Mouse (Mus musculus): ENCODE data around the gene Klf3. TPM values are rescaled to one million over a fixed set of nuclear protein-coding genes. Genes with fewer than 3 reads are reported as not detected.

Klf3 gene
- polyA plus RNA-seq, 1 experiment, result 75.2 TPM

DNA sequence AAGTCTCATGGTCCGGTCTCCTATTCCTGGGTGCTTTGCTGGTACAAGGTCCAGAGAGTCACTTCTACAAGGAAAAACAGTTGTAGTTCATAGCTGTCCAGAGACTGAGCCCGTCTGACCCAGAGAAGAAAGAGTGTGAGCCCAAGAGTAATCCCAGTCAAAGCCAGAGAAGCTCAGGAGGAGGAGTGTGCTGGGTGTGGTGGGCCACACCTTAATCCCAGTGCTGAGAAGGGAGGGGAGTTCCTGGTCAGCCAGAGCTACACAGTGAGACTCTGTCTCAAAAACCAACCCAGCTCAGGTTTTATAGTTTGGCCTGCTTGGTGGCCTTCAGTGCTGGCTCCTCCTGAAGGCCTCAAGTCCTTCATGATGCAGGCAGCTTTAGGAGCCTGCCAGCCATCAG is 18.1 kb downstream of the Klf3 start:
- no peaks in the 10 kb centered on the region for H3K27me3 ChIP-seq (ENCODE audit: control insufficient read depth, insufficient read depth, low read length)
- no peak overlapping the region for H3K27ac ChIP-seq (ENCODE audit: insufficient read depth, low read length)
- DNase-seq (ENCODE audit: low read depth in 1 of 2, low spot score in 2 of 2), result no peak
- no peak overlapping the region for H3K4me3 ChIP-seq (ENCODE audit: extremely low read depth, insufficient read depth, insufficient read length)
- 96% methylated on average over 2 of the region's 2 CpGs for WGBS
- H3K4me1 ChIP-seq (ENCODE audit: control insufficient read depth, insufficient read depth, insufficient read length), result peaks cover 10% of the 10 kb centered on the region
- H3K36me3 ChIP-seq (ENCODE audit: control insufficient read depth, insufficient read depth, low read length), result peaks cover 57% of the 10 kb centered on the region
- no peak for TF ChIP-seq CTCF (IDR thresholded peaks at IDR 0.05; ENCODE audit: extremely low read depth, insufficient read depth, insufficient read length, insufficient replicate concordance)
- TF ChIP-seq POLR2A (IDR thresholded peaks at IDR 0.05; ENCODE audit: low read depth, low read length), result no peak

GRCm38 (mm10) chr5:64821964-64822363 is 18.8 kb downstream of the Klf3 start:
- peaks cover 57% of the 10 kb centered on the region for H3K36me3 ChIP-seq (ENCODE audit: control insufficient read depth, insufficient read depth, low read length)
- H3K27me3 ChIP-seq (ENCODE audit: control insufficient read depth, insufficient read depth, low read length), result no peaks in the 10 kb centered on the region
- TF ChIP-seq POLR2A (IDR thresholded peaks at IDR 0.05; ENCODE audit: low read depth, low read length) (no peak), CTCF (IDR thresholded peaks at IDR 0.05; ENCODE audit: extremely low read depth, insufficient read depth, insufficient read length, insufficient replicate concordance) (no peak)
- no peak overlapping the region for H3K27ac ChIP-seq (ENCODE audit: insufficient read depth, low read length)
- no peak for DNase-seq (ENCODE audit: low read depth in 1 of 2, low spot score in 2 of 2)
- no peak overlapping the region for H3K4me3 ChIP-seq (ENCODE audit: extremely low read depth, insufficient read depth, insufficient read length)
- WGBS, result 95% methylated on average over 24 of the region's 24 CpGs
- peaks cover 10% of the 10 kb centered on the region for H3K4me1 ChIP-seq (ENCODE audit: control insufficient read depth, insufficient read depth, insufficient read length)

DNA sequence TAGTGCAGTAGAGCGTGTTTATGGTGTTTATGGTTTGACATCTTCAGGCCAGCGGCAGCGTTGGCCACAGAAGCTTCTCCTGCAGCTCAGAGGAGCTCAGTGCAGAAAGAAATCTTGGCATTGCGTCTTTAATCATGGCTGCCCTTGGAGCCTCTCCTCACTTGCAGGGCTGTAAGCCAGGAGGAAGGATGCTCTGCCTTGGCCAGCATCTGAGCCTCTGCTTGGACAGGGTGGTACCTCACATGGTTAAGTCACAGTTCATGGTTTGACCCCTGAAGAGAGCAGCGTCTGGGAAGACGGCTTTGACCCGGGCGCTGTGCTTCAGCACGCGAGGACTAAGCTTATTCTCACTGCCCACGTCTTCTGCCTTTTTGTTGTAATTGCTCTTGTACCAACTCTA is 20.2 kb downstream of the Klf3 start:
- Histone ChIP-seq H3K27me3 (ENCODE audit: control insufficient read depth, insufficient read depth, low read length) (no peaks in the 10 kb centered on the region), H3K4me3 (ENCODE audit: extremely low read depth, insufficient read depth, insufficient read length) (no peak overlapping the region), H3K4me1 (ENCODE audit: control insufficient read depth, insufficient read depth, insufficient read length) (peaks cover 9% of the 10 kb centered on the region), H3K27ac (ENCODE audit: insufficient read depth, low read length) (no peak overlapping the region), H3K36me3 (ENCODE audit: control insufficient read depth, insufficient read depth, low read length) (peaks cover 58% of the 10 kb centered on the region)
- WGBS, result 98% methylated on average over 11 of the region's 11 CpGs
- no peak for TF ChIP-seq POLR2A (IDR thresholded peaks at IDR 0.05; ENCODE audit: low read depth, low read length)
- TF ChIP-seq CTCF (IDR thresholded peaks at IDR 0.05; ENCODE audit: extremely low read depth, insufficient read depth, insufficient read length, insufficient replicate concordance), result no peak
- DNase-seq (ENCODE audit: low read depth in 1 of 2, low spot score in 2 of 2), result no peak

DNA sequence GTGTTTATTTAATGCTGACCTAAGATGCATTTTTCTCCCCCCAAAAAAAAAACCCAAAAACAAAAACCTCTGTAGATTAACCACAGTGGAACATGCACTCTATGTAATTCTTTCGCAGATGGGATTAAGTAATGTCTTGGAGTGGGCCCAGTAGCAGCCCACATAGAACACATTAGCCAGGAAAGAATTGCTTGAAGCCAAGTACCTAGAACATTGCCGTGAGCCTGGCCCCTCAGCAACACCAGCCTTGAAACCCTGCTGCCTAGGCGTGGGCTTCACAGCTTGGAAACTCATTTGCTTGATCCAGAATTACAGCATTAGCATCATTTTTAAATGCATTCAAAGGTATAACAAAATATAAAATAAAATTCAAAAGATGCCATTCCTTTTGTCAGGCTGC is 21.6 kb downstream of the Klf3 start:
- no peaks in the 10 kb centered on the region for H3K27me3 ChIP-seq (ENCODE audit: control insufficient read depth, insufficient read depth, low read length)
- no peak overlapping the region for H3K27ac ChIP-seq (ENCODE audit: insufficient read depth, low read length)
- peaks cover 4% of the 10 kb centered on the region; the same call in 1 of the 2 replicates for H3K4me1 ChIP-seq (ENCODE audit: control insufficient read depth, insufficient read depth, insufficient read length)
- peaks cover 68% of the 10 kb centered on the region for H3K36me3 ChIP-seq (ENCODE audit: control insufficient read depth, insufficient read depth, low read length)
- TF ChIP-seq POLR2A (IDR thresholded peaks at IDR 0.05; ENCODE audit: low read depth, low read length) (no peak), CTCF (IDR thresholded peaks at IDR 0.05; ENCODE audit: extremely low read depth, insufficient read depth, insufficient read length, insufficient replicate concordance) (no peak)
- DNase-seq (ENCODE audit: low read depth in 1 of 2, low spot score in 2 of 2), result no peak
- H3K4me3 ChIP-seq (ENCODE audit: extremely low read depth, insufficient read depth, insufficient read length), result no peak overlapping the region
- 97% methylated on average over 3 of the region's 3 CpGs for WGBS

DNA sequence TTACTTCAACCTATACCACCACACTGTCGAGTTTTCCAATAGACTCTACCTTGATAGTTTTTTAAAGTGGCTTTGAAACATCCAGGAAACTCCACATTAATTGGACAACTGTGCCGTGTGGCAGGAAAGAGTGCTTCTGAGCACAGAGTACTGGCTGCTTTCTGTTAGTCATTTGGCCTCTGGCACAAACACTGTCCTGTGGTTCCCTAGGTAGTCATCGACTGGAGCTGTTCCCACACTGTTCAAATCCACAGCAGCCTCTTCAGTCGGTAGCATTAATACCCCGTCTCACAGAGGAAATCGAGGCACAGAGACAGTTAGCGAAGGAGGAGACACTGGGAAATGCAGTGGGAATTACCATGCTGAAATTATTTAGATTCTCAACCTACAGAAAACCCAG is 22.3 kb downstream of the Klf3 start:
- peaks cover 67% of the 10 kb centered on the region for H3K36me3 ChIP-seq (ENCODE audit: control insufficient read depth, insufficient read depth, low read length)
- no peak for DNase-seq (ENCODE audit: low read depth in 1 of 2, low spot score in 2 of 2)
- no peak overlapping the region for H3K27ac ChIP-seq (ENCODE audit: insufficient read depth, low read length)
- WGBS, result 88% methylated on average over 7 of the region's 7 CpGs
- H3K4me3 ChIP-seq (ENCODE audit: extremely low read depth, insufficient read depth, insufficient read length), result no peak overlapping the region
- TF ChIP-seq CTCF (IDR thresholded peaks at IDR 0.05; ENCODE audit: extremely low read depth, insufficient read depth, insufficient read length, insufficient replicate concordance) (no peak), POLR2A (IDR thresholded peaks at IDR 0.05; ENCODE audit: low read depth, low read length) (no peak)
- no peaks in the 10 kb centered on the region for H3K4me1 ChIP-seq (ENCODE audit: control insufficient read depth, insufficient read depth, insufficient read length)
- no peaks in the 10 kb centered on the region for H3K27me3 ChIP-seq (ENCODE audit: control insufficient read depth, insufficient read depth, low read length)

- H3K4me1 ChIP-seq (ENCODE audit: control insufficient read depth, insufficient read depth, insufficient read length), result no peaks in the 10 kb centered on the region
- DNase-seq (ENCODE audit: low read depth in 1 of 2, low spot score in 2 of 2), result no peak
- no peak for TF ChIP-seq CTCF (IDR thresholded peaks at IDR 0.05; ENCODE audit: extremely low read depth, insufficient read depth, insufficient read length, insufficient replicate concordance)
- no peak for TF ChIP-seq POLR2A (IDR thresholded peaks at IDR 0.05; ENCODE audit: low read depth, low read length)
- no peaks in the 10 kb centered on the region for H3K27me3 ChIP-seq (ENCODE audit: control insufficient read depth, insufficient read depth, low read length)
- no peak overlapping the region for H3K27ac ChIP-seq (ENCODE audit: insufficient read depth, low read length)
- 95% methylated on average over 12 of the region's 12 CpGs for WGBS
- H3K4me3 ChIP-seq (ENCODE audit: extremely low read depth, insufficient read depth, insufficient read length), result no peak overlapping the region
- H3K36me3 ChIP-seq (ENCODE audit: control insufficient read depth, insufficient read depth, low read length), result peaks cover 58% of the 10 kb centered on the region
Measured at GRCm38 (mm10) chr5:64827151-64827550, 24.0 kb downstream of the Klf3 start.

- no peaks in the 10 kb centered on the region for H3K4me1 ChIP-seq (ENCODE audit: control insufficient read depth, insufficient read depth, insufficient read length)
- peaks cover 51% of the 10 kb centered on the region for H3K36me3 ChIP-seq (ENCODE audit: control insufficient read depth, insufficient read depth, low read length)
- 50% methylated on average over 9 of the region's 9 CpGs for WGBS
Measured at GRCm38 (mm10) chr5:64828314-64828713, 25.1 kb downstream of the Klf3 start.

More at GRCm38 (mm10) chr5:64828314-64828713, 25.1 kb downstream of the Klf3 start:
- no peak overlapping the region for H3K4me3 ChIP-seq (ENCODE audit: extremely low read depth, insufficient read depth, insufficient read length)
- no peaks in the 10 kb centered on the region for H3K27me3 ChIP-seq (ENCODE audit: control insufficient read depth, insufficient read depth, low read length)
- TF ChIP-seq CTCF (IDR thresholded peaks at IDR 0.05; ENCODE audit: extremely low read depth, insufficient read depth, insufficient read length, insufficient replicate concordance) (no peak), POLR2A (IDR thresholded peaks at IDR 0.05; ENCODE audit: low read depth, low read length) (no peak)
- DNase-seq (ENCODE audit: low read depth in 1 of 2, low spot score in 2 of 2), result no peak
- H3K27ac ChIP-seq (ENCODE audit: insufficient read depth, low read length), result no peak overlapping the region

Measured in spleen, adult 2 months (tissue).